Mouse (Mus musculus): ENCODE results near the gene Mib2. TPM values are rescaled to one million over a fixed set of nuclear protein-coding genes. Genes with fewer than 3 reads are reported as not detected.

The Mib2 gene
- polyA plus RNA-seq (2012): 32.9 and 34.2 TPM in 2 replicates

- TF ChIP-seq GATA1 (IDR thresholded peaks at IDR 0.05; ENCODE audit: low read length): no peak
These were observed at the start of gene Mib2 for GRCm38 (mm10) chr4:155668689-155669597. Mib2 (minus strand) TSS chr4:155669198.

GRCm38 (mm10) chr4:155710521-155711252 is 41.7 kb upstream of the Mib2 start:
- TF ChIP-seq GATA1 (IDR thresholded peaks at IDR 0.05; ENCODE audit: low read length): no peak

- TF ChIP-seq GATA1 (IDR thresholded peaks at IDR 0.05; ENCODE audit: low read length): no peak
These were observed 40.0 kb upstream of the Mib2 start for GRCm38 (mm10) chr4:155708988-155709387.

GRCm38 (mm10) chr4:155708582-155708981 is 39.6 kb upstream of the Mib2 start:
- no peak for TF ChIP-seq GATA1 (IDR thresholded peaks at IDR 0.05; ENCODE audit: low read length)

- TF ChIP-seq GATA1 (IDR thresholded peaks at IDR 0.05; ENCODE audit: low read length): no peak
These were observed 36.6 kb upstream of the Mib2 start for GRCm38 (mm10) chr4:155705592-155705929.

- no peak for TF ChIP-seq GATA1 (IDR thresholded peaks at IDR 0.05; ENCODE audit: low read length)
These were observed 36.0 kb upstream of the Mib2 start, which contains the start of gene Ssu72 for GRCm38 (mm10) chr4:155704721-155705591. Ssu72 (plus strand) TSS chr4:155704800.

- no peak for TF ChIP-seq GATA1 (IDR thresholded peaks at IDR 0.05; ENCODE audit: low read length)
These were observed 34.5 kb upstream of the Mib2 start for GRCm38 (mm10) chr4:155703425-155703929.

- TF ChIP-seq GATA1 (IDR thresholded peaks at IDR 0.05; ENCODE audit: low read length): no peak
These were observed 31.4 kb upstream of the Mib2 start for GRCm38 (mm10) chr4:155700425-155700824.

- TF ChIP-seq GATA1 (IDR thresholded peaks at IDR 0.05; ENCODE audit: low read length): no peak
These were observed 27.6 kb upstream of the Mib2 start for GRCm38 (mm10) chr4:155696261-155697255.

GRCm38 (mm10) chr4:155695531-155696062 is 26.6 kb upstream of the Mib2 start:
- no peak for TF ChIP-seq GATA1 (IDR thresholded peaks at IDR 0.05; ENCODE audit: low read length)

GRCm38 (mm10) chr4:155694482-155695401 is 25.7 kb upstream of the Mib2 start:
- no peak for TF ChIP-seq GATA1 (IDR thresholded peaks at IDR 0.05; ENCODE audit: low read length)

GRCm38 (mm10) chr4:155694111-155694481 is 25.1 kb upstream of the Mib2 start, which contains the start of gene Fndc10:
Fndc10 (plus strand) TSS chr4:155694342.
- TF ChIP-seq GATA1 (IDR thresholded peaks at IDR 0.05; ENCODE audit: low read length): no peak

- no peak for TF ChIP-seq GATA1 (IDR thresholded peaks at IDR 0.05; ENCODE audit: low read length)
These were observed 23.4 kb upstream of the Mib2 start for GRCm38 (mm10) chr4:155692421-155692820.

Data from G1E-ER4 (cell line).